Mouse (Mus musculus) liver (tissue): ENCODE results near the gene Gm3233.
"Not testable (repeated sequence)": the region's sequence is repeated elsewhere in the genome, so short reads cannot be mapped to it uniquely, and the experiment has no call there.

Source experiments
- DNase-seq: peaks from one replicate; pipeline ENCODE4 v3.0.0-alpha.2; 2020; ENCODE audit warnings: mixed read lengths

The Gm3233 gene

GRCm38 (mm10) chr10:77726186-77726585 is 33.3 kb downstream of the Gm3233 start, which contains the start of gene Gm10100:
Gene Gm10100 (plus strand): TSS chr10:77726486.
- DNase-seq = no peak

- DNase-seq = no peak
Observed at GRCm38 (mm10) chr10:77724855-77725254, 34.6 kb downstream of the Gm3233 start.

GRCm38 (mm10) chr10:77720299-77720698 is 39.2 kb downstream of the Gm3233 start, which contains the start of gene Krtap12-1:
Gene Krtap12-1 (plus strand): TSS chr10:77720599.
- DNase-seq = not testable (repeated sequence)

- no peak for DNase-seq
Observed at GRCm38 (mm10) chr10:77715507-77715906, 44.0 kb downstream of the Gm3233 start, which contains the start of gene Gm10142. Gene Gm10142 (plus strand): TSS chr10:77715807.

- DNase-seq = no peak
Observed at GRCm38 (mm10) chr10:77713734-77714133, 45.7 kb downstream of the Gm3233 start.

GRCm38 (mm10) chr10:77711157-77711556 is 48.3 kb downstream of the Gm3233 start, which contains the start of gene Gm10024:
Gene Gm10024 (plus strand): TSS chr10:77711457.
- DNase-seq = not testable (repeated sequence)

- DNase-seq = no peak
Observed at GRCm38 (mm10) chr10:77709831-77710230, 49.7 kb downstream of the Gm3233 start.
